Mouse (Mus musculus): Measurements from ENCODE around the gene Odr4.

Odr4 gene

DNA sequence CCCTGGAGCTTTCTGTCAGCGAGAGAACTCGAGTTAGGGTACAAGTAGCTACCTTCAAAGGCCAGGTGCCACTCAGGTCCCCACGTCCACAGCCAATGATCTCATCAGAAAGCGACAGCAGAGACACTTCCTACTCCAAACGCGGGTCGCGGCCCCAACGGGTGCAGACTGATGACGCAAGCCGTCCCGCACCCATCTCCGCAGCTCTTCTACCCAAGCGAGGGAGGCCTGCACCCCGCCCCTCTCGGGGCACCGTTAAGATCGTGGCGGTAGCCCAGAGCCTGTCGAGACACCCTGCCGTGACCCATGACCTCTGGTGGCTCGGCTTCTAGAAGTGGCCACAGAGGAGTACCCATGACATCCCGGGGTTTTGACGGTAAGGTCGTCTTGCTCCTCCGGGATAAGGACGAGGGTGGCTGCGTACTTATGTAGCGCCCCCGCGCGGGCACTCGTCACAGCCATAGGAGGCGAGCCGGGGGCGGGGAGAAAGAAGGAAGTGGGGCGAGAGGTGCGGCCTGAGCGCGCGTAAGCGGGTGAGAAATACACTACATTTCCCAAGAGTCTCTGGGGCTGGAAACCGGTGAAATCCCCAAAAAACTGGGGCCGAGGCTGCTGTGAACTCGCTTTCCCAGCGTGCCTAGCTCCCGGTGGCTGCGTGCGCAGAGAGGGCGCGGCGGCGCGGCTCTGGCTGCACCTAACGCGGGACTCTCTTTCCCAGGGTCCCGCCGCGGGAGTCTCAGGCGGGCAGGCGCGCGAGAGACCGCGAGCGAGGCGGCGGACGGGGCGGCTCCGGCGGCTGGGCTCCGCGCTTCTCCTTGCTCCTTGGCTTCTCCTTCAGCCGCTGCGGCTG lies at the start of gene Odr4, which contains the start of gene Tpr:
Gene Odr4, minus strand, starts transcription at position 443 of the 850 bp plus-strand sequence.
Gene Tpr, plus strand, starts transcription at position 201 of the 850 bp plus-strand sequence.
- peak; percentile 98 to 99 for DNase-seq (ENCODE audit: low spot score in 2 of 2)

DNA sequence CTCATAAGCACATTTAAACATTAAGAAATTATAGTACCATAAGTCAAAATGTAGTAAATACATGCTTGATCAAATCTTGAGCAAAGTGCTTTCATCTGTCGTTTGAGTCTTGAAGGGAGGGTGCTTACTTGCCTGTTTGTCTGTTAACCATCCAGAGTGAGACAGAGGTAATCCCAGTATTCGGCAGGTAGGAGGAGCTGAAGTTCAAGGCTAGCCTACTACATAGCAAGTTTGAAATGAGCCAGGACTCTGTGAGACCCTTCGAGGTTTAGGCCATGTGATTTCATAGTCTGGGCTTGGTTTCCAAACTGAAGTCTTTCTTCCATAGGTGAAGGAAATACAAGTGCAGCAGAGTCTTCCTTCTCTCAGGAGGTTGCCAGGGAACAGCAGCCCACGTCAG lies 48.9 kb upstream of the Odr4 start:
- DNase-seq (ENCODE audit: low spot score in 2 of 2), result no peak

DNA sequence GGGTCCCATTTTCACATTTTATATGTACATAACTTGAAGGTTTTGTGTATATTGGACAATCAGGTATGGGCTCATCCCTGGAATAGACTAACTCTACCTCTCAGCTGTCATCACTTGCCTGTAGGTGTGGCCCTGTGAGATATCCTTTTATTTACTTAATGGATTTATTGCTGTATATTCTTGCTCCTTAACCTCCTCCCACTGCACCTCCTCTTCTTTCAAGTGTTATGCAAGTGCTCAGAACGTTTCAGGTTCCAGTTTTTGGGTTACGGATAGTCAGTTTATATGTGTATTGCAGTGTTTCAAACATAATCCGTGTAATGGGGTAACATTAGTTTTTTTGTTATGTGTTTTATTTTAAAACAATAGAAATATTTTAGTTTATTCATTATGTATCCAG lies 45.8 kb upstream of the Odr4 start:
- DNase-seq (ENCODE audit: low spot score in 2 of 2), result no peak

DNA sequence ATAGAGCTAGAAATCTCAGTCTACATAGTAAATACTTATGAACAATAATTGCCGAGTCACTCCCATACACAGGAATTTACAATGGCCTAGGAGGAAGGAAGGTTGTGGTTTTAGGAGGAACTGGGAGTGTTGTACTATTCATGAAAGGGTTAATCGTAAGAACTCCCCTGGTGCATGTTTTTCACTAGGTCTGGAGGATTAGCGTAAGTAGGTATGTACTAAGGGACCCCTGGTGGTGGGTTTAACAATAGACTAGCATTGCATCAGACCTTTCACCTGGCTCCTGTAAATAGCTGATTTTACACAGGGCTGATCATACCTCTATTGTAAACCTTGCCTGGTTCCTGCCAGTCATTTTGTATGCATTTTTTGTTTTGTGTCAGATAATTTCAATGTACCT lies 33.3 kb upstream of the Odr4 start:
- no peak for DNase-seq (ENCODE audit: low spot score in 2 of 2)

DNA sequence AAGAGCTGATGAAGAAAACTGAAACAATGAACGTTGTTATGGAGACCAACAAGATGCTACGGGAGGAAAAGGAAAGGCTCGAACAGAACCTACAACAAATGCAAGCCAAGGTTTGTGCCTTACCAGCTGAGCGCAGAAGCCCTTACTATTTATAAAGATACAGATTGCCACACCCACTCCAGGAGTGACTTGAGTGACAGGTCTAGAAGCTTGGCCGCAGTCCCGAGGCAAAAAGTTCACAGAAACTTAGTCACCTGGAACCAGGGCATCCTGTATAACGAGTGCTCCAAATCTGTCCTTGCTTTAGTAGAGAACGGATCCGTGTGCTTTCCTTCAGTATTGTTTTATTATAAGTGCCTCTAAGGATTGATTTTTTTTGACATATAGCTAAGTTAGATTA lies 32.8 kb upstream of the Odr4 start:
- no peak for DNase-seq (ENCODE audit: low spot score in 2 of 2)

DNA sequence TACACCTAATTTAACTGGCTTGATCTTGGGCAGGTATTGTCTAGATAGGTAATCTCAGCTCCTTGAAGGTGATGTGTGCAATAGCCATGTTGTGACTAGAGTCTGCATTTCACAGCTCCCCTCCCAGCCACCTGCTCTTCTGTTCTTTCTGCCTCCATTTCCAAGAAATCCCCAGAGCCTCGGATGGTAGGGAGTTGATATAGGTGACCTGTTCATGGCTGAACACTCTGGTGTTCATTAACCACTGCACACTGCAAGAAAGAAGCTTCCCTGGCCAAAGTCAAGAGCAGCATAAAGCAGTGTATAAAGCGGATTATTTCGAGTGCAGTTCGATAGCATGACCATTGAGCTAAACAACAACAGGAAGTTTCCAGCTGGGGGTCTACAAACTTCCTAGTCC lies 25.5 kb upstream of the Odr4 start:
- DNase-seq (ENCODE audit: low spot score in 2 of 2), result no peak

DNA sequence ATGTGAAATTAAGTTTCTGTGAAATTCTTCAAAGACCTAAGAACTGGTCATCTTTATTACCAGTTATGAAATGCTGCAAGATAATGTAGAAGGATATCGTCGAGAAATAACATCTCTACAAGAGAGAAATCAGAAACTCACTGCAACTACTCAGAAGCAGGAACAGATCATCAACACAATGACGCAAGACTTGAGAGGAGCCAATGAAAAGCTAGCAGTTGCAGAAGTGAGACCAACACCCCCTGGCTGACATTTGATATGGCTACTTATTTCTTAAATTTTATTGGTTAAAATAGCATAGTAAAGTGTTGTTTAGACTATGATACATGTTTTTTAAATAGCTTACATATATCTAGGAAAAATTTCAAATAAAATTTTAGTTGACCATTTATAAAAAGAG lies 23.1 kb upstream of the Odr4 start:
- DNase-seq (ENCODE audit: low spot score in 2 of 2), result no peak

DNA sequence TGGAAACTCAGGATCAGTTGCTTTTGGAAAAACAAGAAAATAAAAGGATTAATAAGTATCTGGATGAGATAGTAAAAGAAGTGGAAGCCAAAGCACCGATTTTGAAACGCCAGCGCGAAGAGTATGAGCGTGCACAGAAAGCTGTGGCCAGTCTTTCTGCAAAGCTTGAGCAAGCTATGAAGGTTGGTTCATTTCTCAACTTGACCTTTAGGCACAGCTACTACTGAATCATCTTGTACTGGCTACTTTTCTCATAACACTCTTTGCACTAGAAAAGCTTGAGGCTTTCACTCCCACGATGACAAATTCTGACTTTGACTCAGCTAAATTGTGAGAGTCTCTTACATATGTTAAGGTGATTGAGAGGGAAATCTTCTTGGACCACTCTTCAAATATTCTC lies 17.1 kb upstream of the Odr4 start:
- DNase-seq (ENCODE audit: low spot score in 2 of 2), result no peak

DNA sequence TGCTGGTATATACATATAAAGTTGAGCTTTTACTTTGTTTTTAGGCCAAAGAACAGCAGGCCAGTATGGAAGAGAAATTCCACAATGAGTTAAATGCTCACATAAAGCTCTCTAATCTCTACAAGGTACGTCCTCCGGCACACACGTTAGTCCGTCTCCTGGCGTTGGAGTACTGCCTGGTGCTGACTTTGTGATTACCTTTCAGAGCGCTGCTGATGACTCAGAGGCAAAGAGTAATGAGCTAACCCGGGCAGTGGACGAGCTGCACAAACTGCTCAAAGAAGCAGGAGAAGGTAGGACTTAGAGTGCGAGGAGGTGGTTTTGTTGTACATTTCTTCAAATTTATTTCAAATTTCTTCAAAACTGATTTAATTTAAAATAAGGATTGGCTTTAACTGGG lies 14.4 kb upstream of the Odr4 start:
- no peak for DNase-seq (ENCODE audit: low spot score in 2 of 2)

DNA sequence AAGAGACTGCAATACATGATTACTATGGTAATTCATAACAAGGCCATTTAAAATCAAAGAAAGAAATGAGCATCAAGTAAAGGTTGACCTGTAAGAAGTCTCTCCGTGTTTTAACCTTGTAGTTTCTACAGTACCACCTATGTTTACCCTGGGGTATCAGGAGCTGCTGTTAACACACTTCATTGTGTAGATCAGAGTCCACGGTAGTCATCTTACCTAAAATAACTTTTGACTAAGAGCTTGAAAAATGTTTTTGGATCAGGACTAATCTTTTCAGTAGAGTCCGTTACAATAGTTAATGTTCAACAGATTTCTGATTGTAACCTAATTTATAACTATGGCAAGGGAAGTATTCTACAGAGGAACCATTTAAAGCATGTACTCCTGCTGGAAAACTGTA lies 11.7 kb upstream of the Odr4 start:
- no peak for DNase-seq (ENCODE audit: low spot score in 2 of 2)

DNA sequence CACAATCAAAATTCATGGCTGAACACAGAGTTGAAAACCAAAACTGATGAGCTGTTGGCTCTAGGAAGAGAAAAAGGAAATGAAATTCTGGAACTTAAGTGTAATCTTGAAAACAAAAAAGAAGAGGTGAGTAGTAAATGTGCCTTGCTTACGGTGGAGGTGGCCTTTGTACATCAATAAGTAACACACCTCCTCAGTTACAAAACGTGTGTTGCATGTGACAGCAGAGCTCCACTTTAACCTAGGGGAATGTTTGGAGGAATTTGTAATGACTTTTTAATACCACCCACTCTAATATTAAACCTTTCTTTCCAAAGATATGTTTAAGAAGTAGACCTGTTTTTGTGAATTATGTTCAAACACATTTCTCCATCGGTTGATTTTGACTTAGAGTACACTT lies 11.0 kb upstream of the Odr4 start:
- DNase-seq (ENCODE audit: low spot score in 2 of 2), result no peak

DNA sequence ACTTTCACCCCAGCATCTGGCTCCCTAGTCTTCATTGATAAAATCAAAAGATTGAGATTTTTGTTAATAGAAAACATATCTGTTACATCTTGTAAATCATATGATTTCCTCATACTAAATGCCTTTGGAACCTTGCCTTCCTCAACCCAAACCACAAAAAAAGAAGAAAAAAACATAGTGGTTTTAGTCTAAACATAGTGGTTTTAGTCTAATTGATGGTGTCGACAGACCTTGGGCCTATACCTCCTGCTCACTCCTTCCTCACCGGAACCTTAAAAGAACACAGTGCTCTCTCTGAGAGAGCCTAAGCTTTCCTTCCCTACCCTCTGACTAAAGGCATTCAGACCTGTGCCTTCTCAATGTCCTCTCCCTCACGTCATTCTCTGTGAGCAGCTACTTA lies 3.1 kb upstream of the Odr4 start:
- DNase-seq (ENCODE audit: low spot score in 2 of 2), result no peak

DNA sequence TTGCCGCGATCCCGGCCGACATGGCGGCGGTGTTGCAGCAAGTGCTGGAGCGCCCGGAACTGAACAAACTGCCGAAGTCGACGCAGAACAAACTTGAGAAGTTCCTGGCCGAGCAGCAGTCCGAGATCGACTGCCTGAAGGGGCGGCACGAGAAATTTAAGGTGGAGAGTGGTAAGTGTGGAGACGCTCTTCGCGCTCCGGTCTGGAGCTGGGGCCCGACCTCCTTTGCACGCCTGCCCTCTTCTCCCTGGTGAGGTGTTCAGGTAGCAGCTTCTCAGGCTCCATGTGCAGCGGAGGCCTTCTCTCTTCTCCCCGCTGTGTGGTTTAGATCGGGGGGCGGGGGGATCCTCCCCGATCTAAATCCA lies 590 bp upstream of the Odr4 start:
- no peak for DNase-seq (ENCODE audit: low spot score in 2 of 2)

DNA sequence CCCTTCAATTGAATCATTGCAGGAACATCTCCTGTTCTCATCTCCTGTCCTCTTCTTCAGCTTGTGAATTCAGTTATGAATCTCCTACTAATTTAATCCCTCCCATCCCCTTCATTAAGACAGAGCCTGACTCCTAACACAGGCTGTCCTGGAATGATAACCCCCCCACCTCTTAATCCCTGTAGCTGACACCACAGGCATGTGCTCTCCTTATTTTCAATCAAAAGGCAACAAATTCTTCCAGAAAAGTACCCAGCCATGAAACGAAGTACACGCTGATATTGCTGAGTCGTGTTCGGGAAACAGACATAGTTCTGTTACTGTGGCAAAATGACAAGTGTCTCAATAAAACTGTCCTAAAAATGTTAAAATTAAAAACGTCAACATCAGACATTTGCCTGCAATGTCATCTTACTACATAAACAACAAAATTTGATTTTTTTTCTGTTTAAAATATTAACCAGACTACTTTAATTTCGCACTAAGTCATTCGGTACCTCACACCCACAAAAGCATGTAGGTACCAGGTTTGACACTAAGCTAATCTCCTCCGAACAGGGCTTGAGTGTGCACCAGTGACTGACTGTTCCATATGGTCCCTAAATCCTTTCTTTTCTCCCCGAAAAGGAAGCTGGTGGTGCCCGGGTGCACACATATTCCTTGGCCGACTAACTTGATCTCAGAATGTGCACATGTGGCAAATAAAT lies 796 bp downstream of the Odr4 start:
- DNase-seq (ENCODE audit: low spot score in 2 of 2), result no peak

DNA sequence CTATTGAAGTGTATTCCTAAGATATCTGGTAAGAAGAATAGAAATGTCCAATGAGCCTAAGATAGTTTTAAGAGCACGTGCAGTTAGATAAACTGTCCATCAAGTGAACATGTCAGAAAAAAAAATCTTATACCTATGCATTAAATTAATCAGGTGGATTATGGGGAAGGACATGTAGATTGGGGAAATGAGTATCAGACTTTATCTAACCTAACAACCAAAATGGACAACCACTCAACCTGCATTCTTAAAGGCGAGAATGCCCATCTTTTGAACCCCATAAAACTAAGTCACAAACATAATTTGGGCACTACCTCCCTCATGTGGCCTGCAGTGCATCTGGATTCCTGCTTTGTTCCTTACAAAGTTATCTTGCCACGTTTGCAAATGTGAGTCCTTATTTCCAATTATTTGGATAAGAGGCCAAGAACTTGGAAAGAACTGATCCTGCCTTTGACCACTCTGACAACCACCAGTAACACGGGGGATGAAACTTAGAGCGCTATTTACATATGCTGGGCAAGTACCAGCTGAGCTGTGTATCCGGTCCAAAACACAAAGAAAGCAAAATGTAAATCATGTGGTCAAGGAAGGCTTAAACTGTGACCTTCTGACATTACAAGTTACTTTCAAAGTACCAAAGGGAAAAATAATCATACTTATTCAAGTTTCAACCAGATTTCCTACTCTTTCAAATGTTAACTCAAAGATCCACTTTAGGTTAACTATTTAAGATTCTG lies 3.3 kb downstream of the Odr4 start:
- no peak for DNase-seq (ENCODE audit: low spot score in 2 of 2)

DNA sequence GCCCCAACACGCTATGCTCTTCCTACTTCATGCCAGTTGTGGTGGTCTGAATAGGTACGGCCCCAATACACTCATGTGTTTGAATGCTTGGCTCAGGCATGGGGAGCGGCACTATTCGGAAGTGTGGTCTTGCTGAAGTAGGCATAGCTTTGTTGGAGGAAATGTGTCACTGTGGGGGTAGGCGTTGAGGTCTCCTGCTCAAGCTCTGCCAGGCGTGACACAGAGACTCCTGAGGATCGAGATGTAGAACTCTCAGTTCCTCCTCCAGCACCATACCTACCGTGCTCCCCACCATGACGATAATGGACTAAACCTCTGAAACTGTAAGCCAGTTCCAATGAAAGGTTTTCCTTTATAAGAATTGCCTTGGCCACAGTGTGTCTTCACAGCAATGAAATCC lies 5.3 kb downstream of the Odr4 start:
- DNase-seq (ENCODE audit: low spot score in 2 of 2), result peak in 1 of 2 experiments; percentile 65

DNA sequence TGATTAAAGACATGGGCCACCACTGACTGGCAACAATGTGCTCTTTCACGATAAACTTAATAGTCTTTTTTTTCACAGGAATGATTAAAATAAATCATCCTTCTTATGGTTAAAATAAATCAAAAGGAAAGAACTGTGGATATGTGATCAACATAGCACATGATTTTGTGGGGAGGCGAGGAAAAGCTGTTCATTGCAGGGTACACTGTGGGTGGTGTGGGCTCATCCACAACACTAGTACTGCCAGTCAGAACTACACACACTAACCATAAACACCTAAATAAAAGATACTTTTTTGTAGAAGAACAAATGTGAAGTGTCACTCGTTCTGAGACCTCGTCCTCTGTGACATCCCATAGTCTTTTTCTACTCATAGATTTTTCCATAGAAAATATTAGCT lies 8.7 kb downstream of the Odr4 start:
- no peak for DNase-seq (ENCODE audit: low spot score in 2 of 2)

DNA sequence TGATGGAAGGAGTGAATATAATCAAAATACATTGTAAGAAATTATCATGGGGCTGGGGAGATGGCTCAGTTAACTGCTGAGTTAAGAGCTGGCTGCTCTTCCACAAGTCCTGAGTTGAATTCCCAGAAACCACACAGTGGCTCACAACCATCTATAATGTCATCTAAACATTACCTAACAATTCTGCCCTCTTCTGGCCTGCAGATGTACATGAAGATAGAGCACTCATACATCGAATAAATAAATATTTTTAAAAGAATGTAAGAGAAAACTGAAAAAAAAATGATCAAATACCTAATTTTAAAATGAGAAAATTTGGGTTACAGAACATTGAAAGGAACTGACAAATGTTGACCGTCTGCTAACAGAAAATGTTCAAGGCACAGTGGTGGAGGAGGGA lies 18.6 kb downstream of the Odr4 start:
- no peak for DNase-seq (ENCODE audit: low spot score in 2 of 2)

DNA sequence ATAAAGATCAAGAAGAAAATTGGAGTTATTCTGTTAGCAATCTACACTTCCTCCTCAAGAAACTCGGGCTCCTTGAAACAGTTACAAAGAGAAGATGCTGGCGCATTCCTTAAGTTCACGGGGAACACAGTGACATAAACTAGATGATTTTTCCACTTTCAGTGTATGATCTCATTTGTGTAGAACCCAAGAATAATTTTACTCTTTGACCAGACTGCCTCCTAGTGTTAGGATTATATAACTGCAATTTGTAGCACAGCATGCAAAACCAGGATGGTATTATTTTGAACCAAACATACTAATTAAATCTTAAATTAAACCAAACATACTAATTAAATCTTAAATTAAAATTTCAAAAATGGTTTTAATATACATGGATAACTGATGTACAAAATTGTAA lies 20.0 kb downstream of the Odr4 start:
- DNase-seq (ENCODE audit: low spot score in 2 of 2), result no peak

DNA sequence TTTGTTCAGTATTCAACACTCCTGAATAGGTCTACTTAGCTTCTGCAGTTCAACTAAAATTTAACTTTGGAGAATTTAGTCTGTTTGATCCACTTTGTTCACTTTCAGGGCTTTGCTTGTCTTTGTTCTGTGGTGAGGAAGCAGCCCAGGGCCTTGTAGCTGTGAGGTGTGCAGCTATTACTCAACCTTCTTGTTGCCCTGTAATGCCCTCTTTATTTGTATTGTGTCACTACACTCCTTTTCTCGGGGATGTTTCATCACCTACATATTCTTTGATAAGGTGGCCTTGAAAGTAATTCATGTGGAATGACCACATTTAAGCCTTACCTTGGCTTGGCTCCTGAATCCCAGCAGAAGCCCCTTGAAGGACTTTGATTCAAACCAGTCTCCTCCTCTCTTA lies 32.0 kb downstream of the Odr4 start:
- no peak for DNase-seq (ENCODE audit: low spot score in 2 of 2)

DNA sequence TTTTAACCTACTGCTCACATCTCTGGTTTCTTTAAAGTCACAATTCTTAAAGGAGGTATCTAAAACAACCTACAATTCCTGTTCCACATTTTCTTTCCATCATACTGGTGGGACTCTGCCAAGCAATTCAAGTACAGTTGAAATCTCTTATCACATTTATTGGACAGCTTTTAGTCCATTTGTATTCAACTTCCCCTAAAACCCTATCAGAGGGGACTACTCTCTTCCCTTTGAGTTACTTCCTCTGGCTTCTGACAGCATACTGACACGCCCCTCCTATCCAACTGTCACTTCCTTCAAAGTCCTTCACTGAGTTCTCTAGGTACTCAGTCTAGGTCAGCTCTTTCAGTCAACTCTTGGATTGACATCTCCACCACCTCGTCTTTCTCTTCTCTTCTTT lies 57.8 kb downstream of the Odr4 start:
- DNase-seq (ENCODE audit: low spot score in 2 of 2), result no peak

DNA sequence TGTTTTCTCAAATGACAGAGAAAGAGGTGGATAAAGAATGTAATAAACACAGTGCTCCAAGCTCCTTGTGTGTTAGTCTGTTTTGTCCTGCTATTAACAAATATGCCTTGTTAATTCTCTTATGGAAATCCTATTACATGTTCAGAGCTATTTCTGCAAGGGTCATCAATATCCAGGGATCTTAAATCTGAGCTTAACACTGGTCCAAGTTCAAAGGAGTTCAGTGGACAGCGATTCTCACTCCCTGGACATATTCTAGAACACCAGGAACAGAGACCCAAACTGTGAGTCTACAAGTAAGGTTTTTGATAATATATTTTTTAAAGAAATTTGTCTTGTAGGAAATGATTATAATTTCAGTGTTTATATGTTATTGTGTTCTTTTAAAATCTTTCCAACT lies 73.7 kb downstream of the Odr4 start, which contains the start of gene Pdc:
Gene Pdc, plus strand, starts transcription at position 213 of the 400 bp plus-strand sequence.
- DNase-seq (ENCODE audit: low spot score in 2 of 2), result no peak
